Mouse (Mus musculus) liver, embryonic 18 days (tissue): ENCODE results near the gene Tmem217. TPM values are rescaled to one million over a fixed set of nuclear protein-coding genes. Genes with fewer than 3 reads are reported as not detected.

Source experiments
- polyA plus RNA-seq: library from polyadenylated mRNA; depleted of rRNA; stranded (reverse); fragments of >200 nt; gene quantifications from 2 replicates; pipeline ENCODE4 v1.2.3, GENCODE M21; 2012; rRNA removed

The Tmem217 gene
- 0.04 TPM in 1 of 2 replicates, not detected in the other for polyA plus RNA-seq

GRCm38 (mm10) chr17:29552162-29552732 is at the start of gene Tmem217:
Tmem217 (minus strand) TSS chr17:29552385.

DNA sequence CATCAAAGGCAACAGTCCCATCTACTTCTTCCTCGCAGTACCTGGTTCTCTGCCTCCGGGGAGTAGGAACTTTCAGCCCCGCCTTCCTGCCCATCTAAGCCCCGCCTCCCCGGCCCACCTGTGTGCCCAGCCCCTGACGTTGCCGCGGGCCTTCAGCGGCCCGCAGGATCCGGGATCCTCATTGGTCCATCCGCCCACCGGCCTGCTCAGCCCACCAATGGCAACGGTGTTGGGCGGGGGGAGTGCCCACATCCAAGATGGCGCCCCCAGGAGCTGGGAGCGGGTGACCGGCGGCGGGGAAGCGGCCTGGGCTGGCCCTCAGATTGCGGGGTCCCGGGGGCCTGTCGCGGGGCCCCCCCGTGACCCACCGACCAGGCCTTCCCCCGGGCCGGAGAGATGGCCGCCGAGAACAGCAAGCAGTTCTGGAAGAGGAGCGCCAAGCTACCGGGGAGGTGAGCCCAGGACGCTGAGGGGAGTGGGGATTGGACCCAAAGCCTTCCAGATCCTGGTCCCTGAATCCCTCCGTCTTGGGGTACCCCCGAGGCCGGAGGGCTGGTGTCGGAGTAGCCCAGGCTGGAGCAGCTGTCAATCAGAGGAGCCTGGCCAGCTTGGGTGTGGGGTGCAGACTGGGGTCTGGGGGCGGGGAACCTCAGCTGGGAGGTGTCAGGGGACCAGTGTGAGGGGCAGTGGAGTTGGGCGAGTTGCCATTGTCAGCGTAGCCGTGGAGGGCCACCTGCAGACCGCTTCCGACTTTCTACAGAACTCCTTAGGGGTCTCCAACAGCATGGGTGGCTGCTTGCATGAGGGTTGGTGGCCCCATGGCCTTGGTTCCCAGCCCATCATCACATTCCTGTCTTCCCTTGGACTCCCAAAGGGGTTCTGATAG is 2.4 kb downstream of the Tmem217 start, which contains the start of the genes Gm17657 and Tbc1d22b:
Gene Gm17657 (minus strand): TSS at position 96 of the 886 bp plus-strand sequence.
Gene Tbc1d22b (plus strand): TSS at position 243 of the 886 bp plus-strand sequence.

DNA sequence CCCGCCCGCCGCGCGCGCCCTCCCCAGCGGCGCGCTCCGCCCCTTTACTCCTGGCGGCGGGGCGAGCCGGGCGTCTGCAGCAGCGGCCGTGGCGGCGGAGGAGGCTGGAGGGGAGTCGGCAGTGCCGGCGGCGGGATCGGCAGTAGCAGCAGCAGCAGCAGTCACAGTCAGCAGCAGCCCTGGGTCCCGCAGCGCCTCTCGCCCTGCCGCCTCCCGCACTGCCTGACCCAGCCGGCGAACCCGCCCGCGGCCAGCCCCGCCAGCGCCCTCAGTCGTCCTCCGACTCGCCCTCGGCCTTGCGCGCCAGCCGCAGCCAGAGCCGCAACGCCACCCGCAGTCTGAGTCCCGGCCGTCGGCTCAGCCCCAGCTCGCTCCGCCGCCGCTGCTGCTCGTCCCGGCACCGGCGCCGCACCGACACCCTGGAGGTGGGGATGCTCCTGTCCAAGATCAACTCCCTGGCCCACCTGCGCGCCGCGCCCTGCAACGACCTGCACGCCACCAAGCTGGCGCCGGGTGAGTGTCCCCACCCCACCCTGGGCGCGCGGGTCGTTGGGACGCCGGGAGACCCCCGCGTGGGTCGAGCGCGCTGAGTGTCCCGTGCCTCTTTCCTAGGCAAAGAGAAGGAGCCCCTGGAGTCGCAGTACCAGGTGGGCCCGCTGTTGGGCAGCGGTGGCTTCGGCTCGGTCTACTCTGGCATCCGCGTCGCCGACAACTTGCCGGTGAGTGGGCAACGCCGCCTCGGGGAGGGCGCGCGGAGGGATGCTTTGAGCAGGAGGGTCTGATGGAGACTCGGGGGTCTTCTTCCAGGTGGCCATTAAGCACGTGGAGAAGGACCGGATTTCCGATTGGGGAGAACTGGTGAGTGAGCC is 61.2 kb downstream of the Tmem217 start, which contains the start of gene Pim1:
Gene Pim1 (plus strand): TSS at position 41 of the 869 bp plus-strand sequence.

Other genes starting within 250 kb of the Tmem217 start
- gene Pi16, start 234.7 kb downstream of the Tmem217 start, polyA plus RNA-seq = 6.7 and 8.0 TPM in 2 replicates
- 74.7 and 76.7 TPM in 2 replicates for gene Mtch1, start 204.5 kb downstream of the Tmem217 start, polyA plus RNA-seq
- 14.0 and 14.2 TPM in 2 replicates for gene Fgd2, start 191.5 kb downstream of the Tmem217 start, polyA plus RNA-seq
- 49.7 and 60.0 TPM in 2 replicates for gene Pim1, start 61.6 kb downstream of the Tmem217 start, polyA plus RNA-seq
- gene Gm17657, start 2.7 kb downstream of the Tmem217 start, polyA plus RNA-seq = not detected in 2 replicates
- gene Tbc1d22b, start 2.6 kb downstream of the Tmem217 start, polyA plus RNA-seq = 3.3 and 3.7 TPM in 2 replicates
- gene Rnf8, start 62.4 kb upstream of the Tmem217 start, polyA plus RNA-seq = 14.1 and 14.9 TPM in 2 replicates
- gene Gm28043, start 62.5 kb upstream of the Tmem217 start, polyA plus RNA-seq = 1.6 and 1.9 TPM in 2 replicates
- gene Cmtr1, start 108.2 kb upstream of the Tmem217 start, polyA plus RNA-seq = 24.5 and 28.2 TPM in 2 replicates
- gene Ccdc167, start 164.7 kb upstream of the Tmem217 start, polyA plus RNA-seq = 7.6 and 8.9 TPM in 2 replicates